Mouse (Mus musculus) kidney, embryonic 15.5 days (tissue): Measurements from ENCODE around the gene Gm20716. TPM values are rescaled to one million over a fixed set of nuclear protein-coding genes. Genes with fewer than 3 reads are reported as not detected.
A peak's percentile ranks its signal among the peaks of the same experiment; 100 is the strongest.

Experiments used
- ATAC-seq: fragments of 200-750 bp; cut with Nextera tagmentation; replicated peaks from 2 replicates; pipeline ENCODE4 v1.8.0; 2017; ENCODE audit warnings: moderate TSS enrichment; ENCODE audit not compliant: low FRiP score
- H3K27ac ChIP-seq: fragments of 300-500 bp; sonication (generic); 2 replicates; pipeline ENCODE4 v1.5.1; 2015; ENCODE audit warnings: mild to moderate bottlenecking, inconsistent platforms
- H3K27me3 ChIP-seq: fragments of 300-500 bp; sonication (generic); 2 replicates; pipeline ENCODE4 v1.6.1; 2015; ENCODE audit warnings: inconsistent platforms
- H3K36me3 ChIP-seq: fragments of 300-500 bp; sonication (generic); 2 replicates; pipeline ENCODE4 v1.6.1; 2015; ENCODE audit warnings: inconsistent platforms
- H3K4me1 ChIP-seq: fragments of 300-500 bp; sonication (generic); 2 replicates; pipeline ENCODE4 v1.6.1; 2015; ENCODE audit warnings: inconsistent platforms
- H3K4me2 ChIP-seq: fragments of 300-500 bp; sonication (generic); 2 replicates; pipeline ENCODE4 v1.6.1; 2015; ENCODE audit warnings: moderate library complexity, mild to moderate bottlenecking, inconsistent platforms
- H3K4me3 ChIP-seq: fragments of 300-500 bp; sonication (generic); replicated peaks from 2 replicates; pipeline ENCODE4 v1.5.1; 2015; ENCODE audit warnings: mild to moderate bottlenecking, inconsistent platforms
- H3K9ac ChIP-seq: fragments of 300-500 bp; sonication (generic); 2 replicates; pipeline ENCODE4 v1.6.1; 2015; ENCODE audit warnings: mild to moderate bottlenecking, inconsistent platforms
- H3K9me3 ChIP-seq: fragments of 300-500 bp; sonication (generic); replicated peaks from 2 replicates; pipeline ENCODE4 v1.6.1; 2016; ENCODE audit warnings: inconsistent platforms
- WGBS: fragments of 180-500 bp; shearing (Covaris S2); methylation state at CpG from one replicate; pipeline ENCODE4 v1.1.7; 2015; ENCODE audit warnings: mixed read lengths; 5-methylcytosine and 5-hydroxymethylcytosine counted together
- polyA plus RNA-seq: library from polyadenylated mRNA; unstranded; fragments of >200 nt; fragmentation: Nextera tagmentation; extraction: Ambion mirVana; gene quantifications from 2 replicates; pipeline ENCODE4 v1.2.1, GENCODE M21; 2015

Gm20716 gene
- polyA plus RNA-seq = 19.3 and 19.5 TPM in 2 replicates

- under 1% methylated on average over 73 of the region's 73 CpGs for WGBS
Observed at GRCm38 (mm10) chr2:168230026-168230728, at the start of gene Gm20716, which contains the start of the genes Dpm1 and Mocs3. Gene Gm20716, minus strand, starts transcription at chr2:168230364. Gene Dpm1, minus strand, starts transcription at chr2:168230591. Gene Mocs3, plus strand, starts transcription at chr2:168230622.

GRCm38 (mm10) chr2:168274374-168274935, 44.3 kb upstream of the Gm20716 start:
- Histone ChIP-seq H3K4me2 (no peak overlapping the region), H3K4me1 (0 out of 2 replicates have a peak, but pooled peaks cover 5% of the 10 kb centered on the region), H3K27ac (no peak overlapping the region), H3K9ac (no peak overlapping the region), H3K4me3 (no peak overlapping the region), H3K9me3 (no peaks in the 10 kb centered on the region), H3K27me3 (peaks cover 63% of the 10 kb centered on the region), H3K36me3 (no peaks in the 10 kb centered on the region)
- no peak for ATAC-seq
- WGBS = 11% methylated on average over 11 of the region's 11 CpGs

More at GRCm38 (mm10) chr2:168230026-168230728, at the start of gene Gm20716, which contains the start of the genes Dpm1 and Mocs3:
- peak within 1 kb of the TSS; percentile 68 for H3K4me3 ChIP-seq
- ATAC-seq = peak; percentile 85
- peaks cover 45% of the 10 kb centered on the region for H3K36me3 ChIP-seq
- no peaks in the 10 kb centered on the region for H3K27me3 ChIP-seq
- peak within 1 kb of the TSS; percentile 78 for H3K9ac ChIP-seq
- peak within 1 kb of the TSS; percentile 99 for H3K4me2 ChIP-seq
- H3K4me1 ChIP-seq = peaks cover 39% of the 10 kb centered on the region
- H3K27ac ChIP-seq = peak within 1 kb of the TSS; percentile 98
- H3K9me3 ChIP-seq = no peaks in the 10 kb centered on the region

- Histone ChIP-seq H3K27me3 (peaks cover 61% of the 10 kb centered on the region), H3K4me1 (0 out of 2 replicates have a peak, but pooled peaks cover 8% of the 10 kb centered on the region), H3K9me3 (no peaks in the 10 kb centered on the region), H3K36me3 (no peaks in the 10 kb centered on the region), H3K4me3 (no peak overlapping the region), H3K4me2 (no peak overlapping the region), H3K27ac (no peak overlapping the region), H3K9ac (no peak overlapping the region)
- WGBS = 40% methylated on average over 9 of the region's 9 CpGs
- no peak for ATAC-seq
Observed at GRCm38 (mm10) chr2:168273387-168273786, 43.2 kb upstream of the Gm20716 start.

DNA sequence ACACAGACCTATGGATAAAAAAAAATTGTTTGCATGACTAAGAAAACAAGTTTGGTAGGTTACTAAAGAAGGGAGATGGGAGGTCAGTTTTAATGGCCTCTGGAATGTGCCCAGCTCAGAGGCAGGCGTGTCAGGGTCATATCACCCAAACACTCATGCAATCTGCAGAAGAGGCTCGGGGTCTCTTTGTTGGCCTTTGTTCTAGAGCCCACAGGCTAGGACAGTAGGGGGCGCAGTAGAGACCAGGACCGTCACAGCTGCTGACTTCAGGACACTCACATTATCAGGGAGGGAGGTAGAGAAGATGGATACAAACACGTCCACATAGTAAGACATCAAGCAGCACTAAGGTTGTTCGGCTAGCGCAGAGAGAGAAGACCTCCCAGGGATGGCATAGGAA, 37.9 kb upstream of the Gm20716 start:
- Histone ChIP-seq H3K9me3 (no peaks in the 10 kb centered on the region), H3K4me3 (0 out of 2 replicates have a peak overlapping the region, but pooled peaks have one; percentile 6), H3K4me2 (peak overlapping the region; percentile 48), H3K27ac (no peak overlapping the region), H3K27me3 (peaks cover 20% of the 10 kb centered on the region), H3K4me1 (0 out of 2 replicates have a peak, but pooled peaks cover 8% of the 10 kb centered on the region), H3K36me3 (no peaks in the 10 kb centered on the region), H3K9ac (no peak overlapping the region)
- 35% methylated on average over 7 of the region's 7 CpGs for WGBS
- ATAC-seq = no peak

DNA sequence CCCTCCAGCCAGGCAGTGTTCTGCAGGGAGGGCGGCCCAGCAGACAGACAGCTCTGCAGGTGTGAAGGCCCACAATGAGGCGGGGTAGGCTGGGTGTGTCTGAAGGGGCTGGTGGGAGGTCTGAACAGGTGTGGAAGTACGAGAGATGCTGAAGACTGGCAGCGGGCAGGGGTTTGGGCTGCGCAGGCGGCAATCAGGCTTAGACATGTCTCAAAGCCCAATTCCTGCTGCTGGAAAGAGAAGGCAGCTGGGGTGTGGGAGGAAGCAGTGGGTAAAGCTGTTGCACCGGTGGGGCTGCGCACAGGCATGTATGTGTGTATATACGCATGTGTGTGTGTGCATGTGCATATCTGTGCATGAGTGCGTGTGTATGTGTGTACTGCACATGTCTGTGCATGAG, 30.7 kb upstream of the Gm20716 start:
- no peak for ATAC-seq
- WGBS = 92% methylated on average over 10 of the region's 10 CpGs
- Histone ChIP-seq H3K36me3 (no peaks in the 10 kb centered on the region), H3K4me3 (no peak overlapping the region), H3K9me3 (no peaks in the 10 kb centered on the region), H3K27me3 (peaks cover 13% of the 10 kb centered on the region), H3K27ac (no peak overlapping the region), H3K4me1 (0 out of 2 replicates have a peak, but pooled peaks cover 4% of the 10 kb centered on the region), H3K4me2 (no peak overlapping the region), H3K9ac (no peak overlapping the region)

DNA sequence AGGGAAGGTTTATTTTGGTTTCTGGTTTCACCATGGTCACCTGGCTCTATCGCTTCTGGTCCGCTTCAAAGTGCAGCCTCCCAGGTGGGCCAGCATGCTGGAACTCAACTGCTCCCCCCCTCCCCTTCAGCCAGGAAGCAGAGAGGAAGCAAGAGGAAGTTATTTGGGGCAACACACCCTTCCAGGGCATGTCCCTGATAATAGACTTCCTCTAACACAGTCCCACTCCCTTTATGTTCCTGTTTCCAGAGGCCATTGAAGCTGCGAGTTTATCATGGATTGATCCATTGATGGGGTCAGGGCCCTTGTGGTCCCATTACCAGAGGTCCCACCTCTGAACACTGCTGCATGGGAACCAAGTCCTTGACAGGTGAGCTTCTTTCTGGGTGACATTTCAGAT, 30.0 kb upstream of the Gm20716 start:
- Histone ChIP-seq H3K27me3 (peaks cover 13% of the 10 kb centered on the region), H3K4me1 (0 out of 2 replicates have a peak, but pooled peaks cover 4% of the 10 kb centered on the region), H3K4me2 (no peak overlapping the region), H3K9me3 (no peaks in the 10 kb centered on the region), H3K4me3 (no peak overlapping the region), H3K9ac (no peak overlapping the region), H3K36me3 (no peaks in the 10 kb centered on the region), H3K27ac (no peak overlapping the region)
- no peak for ATAC-seq
- 74% methylated on average over 3 of the region's 3 CpGs for WGBS

DNA sequence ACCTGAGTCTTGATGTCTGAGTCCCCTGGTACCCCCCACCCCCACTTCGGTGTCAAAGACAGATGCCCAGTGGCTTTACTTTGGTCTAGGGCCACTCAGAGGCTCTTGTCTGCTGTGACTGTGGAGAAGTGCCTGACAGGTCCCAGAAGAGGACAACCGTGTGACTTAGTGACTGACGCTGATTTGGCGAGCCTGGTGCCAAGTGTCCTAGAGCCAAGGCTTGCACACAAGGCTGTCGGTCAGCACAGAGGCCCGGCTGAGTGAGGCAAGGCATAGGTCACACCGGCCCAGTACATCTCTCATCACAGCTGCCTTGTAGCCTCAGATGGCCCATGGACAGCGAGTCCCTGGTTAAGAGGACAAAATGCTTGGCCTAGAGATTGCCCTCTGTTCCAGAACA, 28.9 kb upstream of the Gm20716 start:
- Histone ChIP-seq H3K4me2 (no peak overlapping the region), H3K27ac (no peak overlapping the region), H3K27me3 (peaks cover 13% of the 10 kb centered on the region), H3K9ac (no peak overlapping the region), H3K4me1 (0 out of 2 replicates have a peak, but pooled peaks cover 4% of the 10 kb centered on the region), H3K9me3 (no peaks in the 10 kb centered on the region), H3K4me3 (no peak overlapping the region), H3K36me3 (no peaks in the 10 kb centered on the region)
- WGBS = 92% methylated on average over 8 of the region's 8 CpGs
- no peak for ATAC-seq

DNA sequence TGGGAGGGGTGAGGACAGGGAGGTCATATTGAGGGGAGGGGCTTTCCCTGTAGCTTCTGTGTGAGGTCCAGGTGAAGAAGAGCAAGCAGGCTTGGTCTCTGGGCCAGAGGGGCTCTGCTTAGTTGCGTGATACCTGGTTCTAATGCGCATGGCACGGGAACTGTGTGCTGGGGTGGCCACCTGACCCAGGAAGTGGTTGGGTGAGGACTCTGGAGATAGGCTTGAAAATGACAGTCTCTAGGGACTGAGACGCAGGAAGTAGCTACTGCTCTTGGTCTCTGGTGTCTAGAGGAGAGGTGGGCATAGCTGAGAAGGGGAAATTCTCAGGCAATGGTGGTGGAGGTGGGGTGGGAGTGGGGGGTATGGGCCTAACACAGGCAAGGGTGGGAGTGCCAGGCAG, 27.0 kb upstream of the Gm20716 start:
- Histone ChIP-seq H3K4me2 (no peak overlapping the region), H3K27ac (no peak overlapping the region), H3K27me3 (peaks cover 4% of the 10 kb centered on the region; the same call in 1 of the 2 replicates), H3K36me3 (no peaks in the 10 kb centered on the region), H3K9ac (no peak overlapping the region), H3K4me3 (no peak overlapping the region), H3K4me1 (no peaks in the 10 kb centered on the region), H3K9me3 (no peaks in the 10 kb centered on the region)
- ATAC-seq = no peak
- 87% methylated on average over 4 of the region's 4 CpGs for WGBS

GRCm38 (mm10) chr2:168256506-168256905, 26.3 kb upstream of the Gm20716 start:
- Histone ChIP-seq H3K4me3 (no peak overlapping the region), H3K9me3 (no peaks in the 10 kb centered on the region), H3K27me3 (peaks cover under 1% of the 10 kb centered on the region; the same call in 1 of the 2 replicates), H3K27ac (no peak overlapping the region), H3K4me2 (no peak overlapping the region), H3K4me1 (no peaks in the 10 kb centered on the region), H3K36me3 (no peaks in the 10 kb centered on the region), H3K9ac (no peak overlapping the region)
- ATAC-seq = no peak
- WGBS = 74% methylated on average over 3 of the region's 3 CpGs

DNA sequence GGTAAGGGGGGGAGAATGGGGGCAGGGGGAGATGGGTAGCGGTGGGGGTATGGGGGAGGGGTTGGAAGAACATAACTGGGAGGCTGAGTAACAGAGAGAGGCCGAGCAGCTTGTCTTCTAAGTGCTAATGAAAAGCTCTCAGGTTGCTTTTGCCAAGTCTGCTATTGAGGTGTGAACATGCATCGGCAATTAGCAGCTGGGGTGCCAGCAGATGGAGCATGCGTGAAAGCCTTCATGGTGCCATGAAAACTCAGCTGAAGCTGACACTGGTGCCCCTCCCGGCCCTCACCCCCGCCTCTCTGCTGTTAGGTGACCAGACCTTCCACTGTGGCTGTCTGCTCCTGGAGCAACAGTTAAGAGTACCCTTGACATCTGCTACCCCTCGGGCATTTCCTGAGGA, 23.7 kb upstream of the Gm20716 start:
- WGBS = 38% methylated on average over 7 of the region's 7 CpGs
- Histone ChIP-seq H3K9ac (no peak overlapping the region), H3K4me3 (no peak overlapping the region), H3K27ac (no peak overlapping the region), H3K4me1 (0 out of 2 replicates have a peak, but pooled peaks cover 4% of the 10 kb centered on the region), H3K4me2 (no peak overlapping the region), H3K27me3 (0 out of 2 replicates have a peak, but pooled peaks cover 4% of the 10 kb centered on the region), H3K36me3 (no peaks in the 10 kb centered on the region), H3K9me3 (no peaks in the 10 kb centered on the region)
- ATAC-seq = no peak

GRCm38 (mm10) chr2:168252639-168253292, 22.6 kb upstream of the Gm20716 start:
- Histone ChIP-seq H3K36me3 (no peaks in the 10 kb centered on the region), H3K27me3 (0 out of 2 replicates have a peak, but pooled peaks cover 4% of the 10 kb centered on the region), H3K27ac (no peak overlapping the region), H3K9ac (no peak overlapping the region), H3K9me3 (no peaks in the 10 kb centered on the region), H3K4me3 (no peak overlapping the region; the same call in 1 of the 2 replicates), H3K4me1 (0 out of 2 replicates have a peak, but pooled peaks cover 4% of the 10 kb centered on the region), H3K4me2 (peak overlapping the region; percentile 34; the same call in 1 of the 2 replicates)
- 14% methylated on average over 16 of the region's 16 CpGs for WGBS
- 0 out of 2 replicates have a peak, but pooled peaks have one; percentile 41 for ATAC-seq
